Mouse (Mus musculus) frontal cortex, adult 2 months (tissue): ENCODE data around the gene Lrguk. TPM values are rescaled to one million over a fixed set of nuclear protein-coding genes. Genes with fewer than 3 reads are reported as not detected.

ENCODE experiments used
- DNase-seq, 2 experiments: peaks; one replicate each; pipeline ENCODE4 v3.0.0; 2022; ENCODE audit warnings: low spot score in 1 of 2; ENCODE audit errors: extremely low spot score in 1 of 2
- polyA plus RNA-seq: library from polyadenylated mRNA; depleted of rRNA; stranded (reverse); fragments of >200 nt; gene quantifications from 2 replicates; pipeline ENCODE4 v1.2.3, GENCODE M21; 2012

Gene Lrguk
- polyA plus RNA-seq, 1 experiment, result 1.2 TPM

GRCm38 (mm10) chr6:34059741-34060140 is 30.5 kb downstream of the Lrguk start:
- no peak for DNase-seq

- DNase-seq, result no peak
Measured at GRCm38 (mm10) chr6:34066790-34067189, 37.5 kb downstream of the Lrguk start.

DNA sequence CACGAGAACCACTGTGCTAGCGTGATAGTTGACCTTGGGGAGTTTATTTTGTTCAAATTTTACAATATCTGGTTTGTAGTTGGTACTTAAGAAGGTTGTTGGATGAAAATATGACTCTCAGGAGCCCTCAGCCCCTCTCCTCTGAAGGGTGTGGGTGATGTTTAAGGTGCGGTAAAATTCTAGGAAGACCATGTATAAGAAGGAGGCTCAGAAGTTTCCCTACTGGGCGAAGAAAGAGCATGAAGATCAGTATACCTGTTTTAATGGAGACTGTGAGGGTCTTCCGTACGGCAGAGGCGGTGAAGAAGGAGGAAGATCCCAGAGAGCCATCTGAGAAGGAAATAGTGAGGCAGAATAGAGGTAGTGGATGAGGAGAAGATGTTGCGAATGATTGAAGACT is 38.0 kb downstream of the Lrguk start:
- no peak for DNase-seq

DNA sequence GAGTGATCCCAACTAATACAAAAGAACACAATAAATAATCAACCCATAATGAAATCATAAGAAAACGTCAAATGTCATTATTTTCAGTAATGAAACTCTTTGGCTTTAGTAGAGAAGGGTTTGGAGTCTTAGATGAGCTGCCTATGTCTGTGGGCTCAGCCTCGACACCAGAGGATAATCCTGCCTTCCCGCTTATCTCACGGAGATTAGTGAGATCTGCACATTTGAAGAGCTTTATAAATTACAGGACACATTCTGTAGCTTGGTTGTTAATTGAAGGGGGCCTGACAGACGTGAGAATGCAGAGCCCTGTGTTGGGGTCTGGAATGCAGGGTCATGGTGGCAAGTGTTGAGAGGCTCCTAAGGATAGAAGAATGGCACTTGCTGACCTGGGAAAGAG is 42.7 kb downstream of the Lrguk start:
- DNase-seq, result no peak

DNA sequence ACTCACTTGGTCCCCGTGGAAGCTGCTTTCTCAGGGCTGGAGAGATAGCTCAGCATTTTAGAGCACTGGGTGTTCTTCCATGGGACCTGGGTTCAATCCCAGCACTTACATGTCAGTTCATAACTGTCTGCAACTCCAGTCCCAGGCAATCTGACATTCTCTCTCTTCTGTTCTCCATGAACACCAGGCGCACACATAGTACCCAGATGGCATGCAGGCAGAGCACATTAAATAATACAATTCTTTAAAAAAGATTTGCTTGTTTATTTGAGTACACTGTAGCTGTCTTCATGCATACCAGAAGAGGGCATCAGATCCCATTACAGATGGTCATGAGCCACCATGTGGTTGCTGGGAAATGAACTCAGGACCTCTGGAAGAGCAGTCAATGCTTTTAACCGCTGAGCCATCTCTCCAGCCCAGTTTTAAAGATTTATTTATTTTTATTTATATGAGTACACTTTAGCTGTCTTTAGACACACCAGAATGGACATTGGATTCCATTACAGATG is 44.7 kb downstream of the Lrguk start:
- DNase-seq, result no peak

GRCm38 (mm10) chr6:34075520-34075919 is 46.3 kb downstream of the Lrguk start:
- peak; percentile 7 to 47 for DNase-seq

DNA sequence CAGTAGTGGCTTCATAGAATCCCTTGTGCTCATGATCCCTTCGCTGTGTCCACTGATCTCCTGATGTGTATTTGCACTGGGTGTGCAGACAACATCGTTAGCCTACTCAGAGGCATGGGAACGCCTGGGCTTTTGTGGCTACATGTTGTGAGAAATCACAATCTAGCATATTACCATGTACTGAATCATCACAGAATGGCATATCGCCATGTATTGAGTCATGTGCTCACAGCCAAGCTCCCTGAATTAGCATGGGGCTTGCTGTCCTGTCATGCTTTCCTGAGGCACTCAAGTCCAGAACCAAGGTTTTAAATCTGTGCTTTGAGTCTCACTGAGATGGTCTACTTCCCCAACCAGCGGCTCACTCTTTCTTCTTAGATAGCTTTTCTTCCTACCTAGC is 54.2 kb downstream of the Lrguk start:
- peak in 1 of 2 experiments; percentile 27 for DNase-seq

- peak; percentile 24 to 31 for DNase-seq
Measured at GRCm38 (mm10) chr6:34087701-34088100, 58.5 kb downstream of the Lrguk start.

DNA sequence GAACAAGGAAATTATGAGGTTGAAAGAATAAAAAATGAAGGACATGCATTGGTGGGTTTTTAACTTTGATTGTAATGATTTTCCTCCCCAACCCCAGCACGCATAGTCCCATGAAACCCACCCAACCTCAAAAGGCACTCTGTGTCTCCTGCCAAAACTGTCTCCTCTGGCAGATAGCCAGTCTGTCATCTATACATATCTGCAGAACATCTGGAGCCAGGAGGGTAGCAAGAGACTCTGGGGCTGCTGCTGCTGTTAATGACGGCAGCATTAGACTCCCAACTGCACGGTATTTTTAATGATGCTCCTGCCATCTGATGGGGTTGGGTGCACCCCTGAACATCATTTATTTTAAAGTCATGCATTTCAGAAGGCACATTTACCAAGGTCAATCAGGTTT is 59.7 kb downstream of the Lrguk start:
- no peak for DNase-seq

DNA sequence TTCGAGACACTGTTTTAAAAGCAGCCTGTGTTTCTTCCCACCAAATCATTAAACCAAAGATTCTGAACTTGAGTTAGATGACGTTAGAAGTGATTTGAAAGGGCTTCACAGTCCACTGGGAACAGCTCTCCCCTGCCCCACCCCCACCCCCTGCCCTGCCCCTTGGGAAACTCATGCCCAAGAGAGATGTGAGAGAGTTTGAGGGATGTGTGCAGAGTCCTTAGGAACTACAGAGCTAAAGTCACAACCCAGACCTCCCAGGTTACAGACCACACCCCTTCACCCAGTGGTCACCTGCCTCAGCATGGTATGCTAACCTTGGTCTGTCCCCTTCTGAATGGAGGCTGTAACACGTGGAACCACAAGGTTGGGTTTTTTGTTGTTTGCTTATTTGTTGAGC is 62.3 kb downstream of the Lrguk start:
- no peak for DNase-seq

GRCm38 (mm10) chr6:34096274-34096673 is 67.0 kb downstream of the Lrguk start:
- no peak for DNase-seq

DNA sequence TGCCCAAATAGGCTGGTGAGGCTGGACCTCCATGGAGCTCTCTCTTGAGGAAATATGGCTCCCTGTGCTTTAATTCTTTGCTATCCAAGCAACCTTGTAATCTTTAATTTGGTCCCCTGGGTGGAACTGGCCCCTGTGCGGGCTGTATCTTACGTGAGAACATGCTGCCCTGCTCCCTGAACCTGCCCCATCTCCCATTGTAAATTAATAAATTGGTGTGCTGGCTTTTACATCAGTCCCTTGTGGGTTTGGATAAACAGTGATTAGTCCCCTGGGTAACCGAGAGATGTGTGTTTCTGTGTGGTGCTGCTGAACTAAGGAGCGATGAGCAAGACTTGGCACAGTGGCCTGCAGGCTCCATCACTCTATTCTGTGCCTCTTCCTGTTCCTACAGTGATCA is 67.7 kb downstream of the Lrguk start:
- DNase-seq, result no peak

GRCm38 (mm10) chr6:34099725-34100124 is 70.5 kb downstream of the Lrguk start:
- DNase-seq, result no peak

GRCm38 (mm10) chr6:34101531-34102396 is 72.5 kb downstream of the Lrguk start:
- DNase-seq, result peak in 1 of 2 experiments; percentile 9

- DNase-seq, result no peak
Measured at GRCm38 (mm10) chr6:34103251-34103920, 74.1 kb downstream of the Lrguk start.

- no peak for DNase-seq
Measured at GRCm38 (mm10) chr6:34110571-34110970, 81.3 kb downstream of the Lrguk start.

DNA sequence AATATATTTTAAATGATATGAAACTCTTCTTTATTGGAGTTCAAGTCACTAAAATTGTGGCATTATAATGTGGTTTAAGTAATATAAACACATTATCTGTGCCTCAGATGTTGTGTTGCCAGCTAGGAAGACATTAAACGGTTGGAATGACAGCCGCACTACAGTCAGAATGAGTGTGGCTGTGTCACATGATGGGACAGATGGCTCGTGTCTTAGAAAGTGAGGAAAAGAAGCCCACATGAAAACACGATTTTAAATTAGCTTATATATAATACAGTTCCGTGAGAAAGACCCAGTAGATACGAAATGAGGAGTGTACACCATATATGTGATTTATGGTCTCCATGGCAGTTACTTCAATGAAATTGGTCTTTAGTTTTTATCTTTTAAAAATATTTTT is 82.2 kb downstream of the Lrguk start:
- DNase-seq, result peak in 1 of 2 experiments; percentile 17

GRCm38 (mm10) chr6:34116838-34117478 is 87.7 kb downstream of the Lrguk start:
- DNase-seq, result no peak

DNA sequence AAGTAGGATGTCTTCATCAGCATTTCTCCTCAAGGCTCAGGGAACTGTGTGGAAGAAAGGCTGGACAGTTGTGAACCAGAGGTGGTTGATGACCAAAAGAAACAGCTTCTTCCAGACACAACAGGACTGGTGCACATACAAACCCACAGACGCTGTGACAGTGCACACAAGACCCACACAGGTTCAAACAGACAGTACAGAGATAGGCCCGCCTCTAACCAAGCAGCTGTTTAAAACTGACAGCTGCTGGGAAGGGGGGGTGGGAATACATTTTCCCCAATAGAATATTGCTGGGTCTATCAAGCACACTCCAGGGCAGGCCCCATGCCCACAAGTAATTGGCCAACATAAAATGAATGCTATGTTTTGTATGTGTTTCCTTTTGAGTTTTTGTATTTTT is 95.2 kb downstream of the Lrguk start:
- no peak for DNase-seq

GRCm38 (mm10) chr6:34129261-34129660 is 100.0 kb downstream of the Lrguk start:
- DNase-seq, result peak in 1 of 2 experiments; percentile 15

GRCm38 (mm10) chr6:34132391-34132790 is 103.1 kb downstream of the Lrguk start:
- DNase-seq, result no peak
